ENCODE assay signal across 9 mouse cellular contexts in genomic region chr4:138311595-138311994, GRCm38 (mm10). TPM values are rescaled to one million over a fixed set of nuclear protein-coding genes. Genes with fewer than 3 reads are reported as not detected.
DNase-seq lines count a peak whose midpoint lies in the region; ATAC-seq and TF ChIP-seq lines count a peak whose summit lies in the region.
"Had no signal": no experiment of that assay in that cellular context is flagged by ENCODE, and none has a peak within 500 bp of the region (broad histone marks: within the 10 kb centered on the region; RNA-seq: fewer than 3 reads in every experiment).

No protein-coding gene starts in this region.

- peak; percentile 81; the same call in 1 of the 2 replicates for TF ChIP-seq CTCF in spleen, adult 2 months (IDR thresholded peaks at IDR 0.05; ENCODE audit: extremely low read depth, insufficient read depth, insufficient read length, insufficient replicate concordance)
- peak; percentile 83 for TF ChIP-seq CTCF in brain, embryonic 14.5 days (IDR thresholded peaks at IDR 0.05; ENCODE audit: borderline replicate concordance, extremely low read depth, insufficient read depth, insufficient read length)
- TF ChIP-seq CTCF in stomach, postnatal 0 days (IDR thresholded peaks at IDR 0.05; ENCODE audit: low read depth), result peak; percentile 87

- intact Hi-C loops in gastrocnemius, postnatal 36 days (cut with DNase I), result no loop called here

- H3K4me3 ChIP-seq in spleen, adult 2 months (ENCODE audit: extremely low read depth, insufficient read depth, insufficient read length), result no peak overlapping the region
- no peak overlapping the region for H3K4me3 ChIP-seq in forebrain, embryonic 15.5 days
- no peak overlapping the region for H3K4me3 ChIP-seq in kidney, embryonic 14.5 days (ENCODE audit: low read length)
- no peak overlapping the region for H3K4me3 ChIP-seq in stomach, postnatal 0 days (ENCODE audit: low read depth, low read length)

- no peaks in the 10 kb centered on the region for H3K9me3 ChIP-seq in forebrain, embryonic 15.5 days
- no peaks in the 10 kb centered on the region for H3K9me3 ChIP-seq in kidney, embryonic 14.5 days (ENCODE audit: control insufficient read depth, low read length)
- no peaks in the 10 kb centered on the region for H3K9me3 ChIP-seq in stomach, postnatal 0 days (ENCODE audit: control insufficient read depth, low read length)

- H3K4me2 ChIP-seq in forebrain, embryonic 15.5 days (replicated peaks), result no peak overlapping the region
- no peak overlapping the region for H3K4me2 ChIP-seq in kidney, embryonic 14.5 days (replicated peaks; ENCODE audit: low read depth, low read length)
- no peak overlapping the region for H3K4me2 ChIP-seq in stomach, postnatal 0 days (replicated peaks; ENCODE audit: low read depth)

- H3K27ac ChIP-seq in spleen, adult 2 months (ENCODE audit: insufficient read depth, low read length), result no peak overlapping the region
- H3K27ac ChIP-seq in forebrain, embryonic 15.5 days (replicated peaks), result no peak overlapping the region
- no peak overlapping the region for H3K27ac ChIP-seq in kidney, embryonic 14.5 days (ENCODE audit: low read depth, low read length)
- H3K27ac ChIP-seq in stomach, postnatal 0 days (replicated peaks), result no peak overlapping the region

- H3K4me1 ChIP-seq in spleen, adult 2 months (ENCODE audit: control insufficient read depth, insufficient read depth, insufficient read length), result no peaks in the 10 kb centered on the region; the same call in 1 of the 2 replicates
- peaks cover 10% of the 10 kb centered on the region for H3K4me1 ChIP-seq in forebrain, embryonic 15.5 days
- no peaks in the 10 kb centered on the region for H3K4me1 ChIP-seq in kidney, embryonic 14.5 days (ENCODE audit: control insufficient read depth, insufficient read depth, low read length)
- H3K4me1 ChIP-seq in stomach, postnatal 0 days (replicated peaks; ENCODE audit: control insufficient read depth, insufficient read depth), result no peaks in the 10 kb centered on the region

- DNase-seq in spleen, adult 2 months (ENCODE audit: low read depth in 1 of 2, low spot score in 2 of 2), result peak in 1 of 2 experiments; percentile 54
- DNase-seq in spleen, adult 12 weeks (ENCODE audit: low spot score), result no peak
- DNase-seq in brain, embryonic 14.5 days (ENCODE audit: low read depth), result peak; percentile 37
- peak; percentile 62 for DNase-seq in lung, postnatal 10 days
- peak; percentile 85 for DNase-seq in stomach, postnatal 0 days (ENCODE audit: low spot score)
- no peak for DNase-seq in gastrocnemius, postnatal 36 days

- no peak for TF ChIP-seq POLR2A in spleen, adult 2 months (IDR thresholded peaks at IDR 0.05; ENCODE audit: low read depth, low read length)
- no peak for TF ChIP-seq POLR2A in brain, embryonic 14.5 days (IDR thresholded peaks at IDR 0.05; ENCODE audit: borderline replicate concordance, extremely low read depth, insufficient read depth, insufficient read length, poor library complexity, severe bottlenecking)

- WGBS in spleen, adult 2 months, result 76% methylated on average over 8 of the region's 8 CpGs
- 61% methylated on average over 8 of the region's 8 CpGs for WGBS in forebrain, embryonic 15.5 days
- 68% methylated on average over 8 of the region's 8 CpGs for WGBS in kidney, embryonic 14.5 days
- 53% methylated on average over 8 of the region's 8 CpGs for WGBS in stomach, postnatal 0 days

- H3K27me3 ChIP-seq in spleen, adult 2 months (ENCODE audit: control insufficient read depth, insufficient read depth, low read length), result no peaks in the 10 kb centered on the region
- H3K27me3 ChIP-seq in forebrain, embryonic 15.5 days, result no peaks in the 10 kb centered on the region
- H3K27me3 ChIP-seq in kidney, embryonic 14.5 days (ENCODE audit: control insufficient read depth, insufficient read depth, low read length), result no peaks in the 10 kb centered on the region
- no peaks in the 10 kb centered on the region for H3K27me3 ChIP-seq in stomach, postnatal 0 days (ENCODE audit: control insufficient read depth, insufficient read depth, low read length)

- no peak overlapping the region for H3K9ac ChIP-seq in forebrain, embryonic 15.5 days (replicated peaks)
- no peak overlapping the region for H3K9ac ChIP-seq in kidney, embryonic 14.5 days (ENCODE audit: low read depth, low read length)
- no peak overlapping the region for H3K9ac ChIP-seq in stomach, postnatal 0 days (ENCODE audit: low read length)

- peaks cover 36% of the 10 kb centered on the region for H3K36me3 ChIP-seq in spleen, adult 2 months (ENCODE audit: control insufficient read depth, insufficient read depth, low read length)
- H3K36me3 ChIP-seq in forebrain, embryonic 15.5 days, result peaks cover 63% of the 10 kb centered on the region
- peaks cover 83% of the 10 kb centered on the region for H3K36me3 ChIP-seq in kidney, embryonic 14.5 days (ENCODE audit: control insufficient read depth, insufficient read depth, low read length)
- peaks cover 37% of the 10 kb centered on the region for H3K36me3 ChIP-seq in stomach, postnatal 0 days (ENCODE audit: control insufficient read depth, insufficient read depth, low read length)

- 0 out of 2 replicates have a peak, but pooled peaks have one; percentile 17 for ATAC-seq in forebrain, embryonic 15.5 days (replicated peaks)
- ATAC-seq in kidney, embryonic 14.5 days (ENCODE audit: low FRiP score, low TSS enrichment), result 0 out of 2 replicates have a peak, but pooled peaks have one; percentile 22
- ATAC-seq in stomach, postnatal 0 days (ENCODE audit: low FRiP score, low TSS enrichment), result peak; percentile 75

- TF ChIP-seq EP300 in stomach, postnatal 0 days (optimal IDR thresholded peaks at IDR 0.05), result no peak

RNA-seq across cellular contexts. Expression of gene Ddost, which starts 7.1 kb away (rescaled TPM):
- polyA plus RNA-seq in spleen, adult 2 months (2012; rRNA removed), result 106 and 138 TPM in 2 replicates
- 152 and 167 TPM in 2 replicates for polyA plus RNA-seq in brain, embryonic 14.5 days (2012; rRNA removed)
- 178 and 183 TPM in 2 replicates for polyA plus RNA-seq in forebrain, embryonic 15.5 days (2015; fragmentation: Nextera tagmentation; extraction: Ambion mirVana)
- polyA plus RNA-seq in kidney, embryonic 14.5 days (2014; fragmentation: Nextera tagmentation; extraction: Ambion mirVana), result 299 and 332 TPM in 2 replicates
- 253 and 258 TPM in 2 replicates for polyA plus RNA-seq in stomach, postnatal 0 days (2015; fragmentation: Nextera tagmentation; extraction: Ambion mirVana)
- total RNA-seq in gastrocnemius, postnatal 36 days (2021), result 10 to 100 TPM; 31.3 to 31.8 TPM

RNA-seq across cellular contexts. Expression of gene Pink1, which starts 14.5 kb away (rescaled TPM):
- polyA plus RNA-seq in spleen, adult 2 months (2012; rRNA removed), result 48.1 and 52.7 TPM in 2 replicates
- polyA plus RNA-seq in brain, embryonic 14.5 days (2012; rRNA removed), result 87.9 and 92.7 TPM in 2 replicates
- polyA plus RNA-seq in forebrain, embryonic 15.5 days (2015; fragmentation: Nextera tagmentation; extraction: Ambion mirVana), result 89.6 and 98.5 TPM in 2 replicates
- 25.7 and 27.1 TPM in 2 replicates for polyA plus RNA-seq in kidney, embryonic 14.5 days (2014; fragmentation: Nextera tagmentation; extraction: Ambion mirVana)
- 62.1 and 77.1 TPM in 2 replicates for polyA plus RNA-seq in stomach, postnatal 0 days (2015; fragmentation: Nextera tagmentation; extraction: Ambion mirVana)
- 100 to 1,000 TPM; 452 to 656 TPM for total RNA-seq in gastrocnemius, postnatal 36 days (2021)

RNA-seq across cellular contexts. Expression of gene Cda, which starts 56.2 kb away (rescaled TPM):
- 0.33 TPM in 1 of 2 replicates, not detected in the other for polyA plus RNA-seq in spleen, adult 2 months (2012; rRNA removed)
- 1.9 and 3.2 TPM in 2 replicates for polyA plus RNA-seq in brain, embryonic 14.5 days (2012; rRNA removed)
- 1.4 and 2.2 TPM in 2 replicates for polyA plus RNA-seq in forebrain, embryonic 15.5 days (2015; fragmentation: Nextera tagmentation; extraction: Ambion mirVana)
- 21.7 TPM in 2 replicates for polyA plus RNA-seq in kidney, embryonic 14.5 days (2014; fragmentation: Nextera tagmentation; extraction: Ambion mirVana)
- 12.5 and 15.2 TPM in 2 replicates for polyA plus RNA-seq in stomach, postnatal 0 days (2015; fragmentation: Nextera tagmentation; extraction: Ambion mirVana)
- under 1 TPM in 1 of 2 experiments, not detected in 1; 0.62 TPM for total RNA-seq in gastrocnemius, postnatal 36 days (2021)
- total RNA-seq: common myeloid progenitor, adult 5-6 weeks had no signal

Comparison
In these comparisons a context has a peak if more than half of its experiments do, and no peak if none do; other contexts are left out.
1. DNase-seq: peak in brain, embryonic 14.5 days (single experiment), lung, postnatal 10 days (single experiment) and stomach, postnatal 0 days (single experiment); none in spleen, adult 12 weeks (single experiment) and gastrocnemius, postnatal 36 days (0 of 2).
2. ATAC-seq: peak in every context shown above with its lines; median percentile 75 in stomach, postnatal 0 days; 22 in kidney, embryonic 14.5 days; 17 in forebrain, embryonic 15.5 days.
3. Peak in every context shown above with its lines, with median percentiles within 50 percentile points of each other: CTCF ChIP-seq.